Mouse (Mus musculus) bone marrow, adult 2 months (tissue): Measurements from ENCODE around the gene Sstr3. TPM values are rescaled to one million over a fixed set of nuclear protein-coding genes. Genes with fewer than 3 reads are reported as not detected.
A peak's percentile ranks its signal among the peaks of the same experiment; 100 is the strongest.

ENCODE experiments used
- H3K27ac ChIP-seq: fragments of 200-500 bp; 2 replicates; pipeline ENCODE4 v1.5.1; 2012; ENCODE audit warnings: low read depth, mild to moderate bottlenecking, control low read depth, inconsistent platforms, low read length; ENCODE audit not compliant: control insufficient read depth, poor library complexity, insufficient read depth
- H3K4me1 ChIP-seq: fragments of 200-500 bp; 2 replicates; pipeline ENCODE4 v1.6.1; 2011; ENCODE audit warnings: low read length; ENCODE audit not compliant: control insufficient read depth, insufficient read depth
- H3K4me3 ChIP-seq: fragments of 200-500 bp; replicated peaks from 2 replicates; pipeline ENCODE3; 2011; ENCODE audit warnings: mild to moderate bottlenecking, low read depth, low read length, control low read depth; ENCODE audit not compliant: control insufficient read depth
- CTCF ChIP-seq: fragments of 200-500 bp; IDR thresholded peaks from 2 replicates; pipeline ENCODE4 v1.5.1; 2011; ENCODE audit warnings: low read length, control low read depth; ENCODE audit not compliant: control insufficient read depth, insufficient read depth
- POLR2A ChIP-seq: fragments of 200-500 bp; IDR thresholded peaks from 2 replicates; pipeline ENCODE4 v1.6.1; 2011; ENCODE audit warnings: low read depth, mild to moderate bottlenecking, control low read depth, low read length, borderline replicate concordance; ENCODE audit not compliant: control insufficient read depth
- WGBS: fragments of 180-500 bp; shearing (Covaris S2); methylation state at CpG from one replicate; pipeline ENCODE4 v1.1.7; 2018; 5-methylcytosine and 5-hydroxymethylcytosine counted together
- polyA plus RNA-seq: library from polyadenylated mRNA; stranded (reverse); fragments of >200 nt; gene quantifications from 2 replicates; pipeline ENCODE4 v1.2.4, GENCODE M21; 2011; ENCODE audit warnings: low replicate concordance; ENCODE audit not compliant: missing spikeins, insufficient read depth, insufficient read length

The Sstr3 gene
- polyA plus RNA-seq, 1 experiment: not detected

GRCm38 (mm10) chr15:78587050-78587994 lies 42.8 kb upstream of the Sstr3 start:
- H3K4me3 ChIP-seq: no peak overlapping the region
- TF ChIP-seq CTCF (peak; percentile 96), POLR2A (no peak)
- H3K27ac ChIP-seq: no peak overlapping the region
- peaks cover 10% of the 10 kb centered on the region for H3K4me1 ChIP-seq
- WGBS: 60% methylated on average over 18 of the region's 18 CpGs

GRCm38 (mm10) chr15:78585404-78585803 lies 40.9 kb upstream of the Sstr3 start:
- TF ChIP-seq POLR2A (no peak), CTCF (no peak)
- no peak overlapping the region for H3K27ac ChIP-seq
- 76% methylated on average over 7 of the region's 7 CpGs for WGBS
- H3K4me1 ChIP-seq: peaks cover 9% of the 10 kb centered on the region
- no peak overlapping the region for H3K4me3 ChIP-seq

GRCm38 (mm10) chr15:78583352-78583751 lies 38.9 kb upstream of the Sstr3 start:
- TF ChIP-seq CTCF (no peak), POLR2A (no peak)
- no peak overlapping the region for H3K27ac ChIP-seq

GRCm38 (mm10) chr15:78576284-78576810 lies 31.9 kb upstream of the Sstr3 start:
- TF ChIP-seq CTCF (no peak), POLR2A (no peak)
- WGBS: 71% methylated on average over 4 of the region's 4 CpGs
- Histone ChIP-seq H3K4me3 (no peak overlapping the region), H3K4me1 (peaks cover 10% of the 10 kb centered on the region; the same call in 1 of the 2 replicates), H3K27ac (no peak overlapping the region)

More at GRCm38 (mm10) chr15:78583352-78583751, 38.9 kb upstream of the Sstr3 start:
- WGBS: 61% methylated on average over 11 of the region's 11 CpGs
- peaks cover 2% of the 10 kb centered on the region for H3K4me1 ChIP-seq
- H3K4me3 ChIP-seq: no peak overlapping the region

GRCm38 (mm10) chr15:78572658-78573397 lies 28.3 kb upstream of the Sstr3 start, which contains the start of gene Rac2:
Gene Rac2, minus strand, starts transcription at chr15:78572783.
- WGBS: 5% methylated on average over 8 of the region's 8 CpGs
- Histone ChIP-seq H3K4me1 (peaks cover 13% of the 10 kb centered on the region; the same call in 1 of the 2 replicates), H3K27ac (peak within 1 kb of the TSS; percentile 91), H3K4me3 (peak within 1 kb of the TSS; percentile 92)
- TF ChIP-seq POLR2A (peak; percentile 98), CTCF (no peak)

GRCm38 (mm10) chr15:78572270-78572600 lies 27.8 kb upstream of the Sstr3 start:
- Histone ChIP-seq H3K27ac (peak overlapping the region; percentile 91), H3K4me1 (peaks cover 13% of the 10 kb centered on the region; the same call in 1 of the 2 replicates), H3K4me3 (peak overlapping the region; percentile 92)
- 6% methylated on average over 5 of the region's 5 CpGs for WGBS
- TF ChIP-seq POLR2A (no peak), CTCF (no peak)

- TF ChIP-seq CTCF (no peak), POLR2A (peak; percentile 99)
- H3K27ac ChIP-seq: peak overlapping the region; percentile 91
- peak overlapping the region; percentile 92 for H3K4me3 ChIP-seq
- peaks cover 14% of the 10 kb centered on the region; the same call in 1 of the 2 replicates for H3K4me1 ChIP-seq
- under 1% methylated on average over 16 of the region's 16 CpGs for WGBS
Measured at GRCm38 (mm10) chr15:78571554-78572269, 27.2 kb upstream of the Sstr3 start.

GRCm38 (mm10) chr15:78570170-78570569 lies 25.7 kb upstream of the Sstr3 start:
- WGBS: 80% methylated on average over 5 of the region's 5 CpGs
- Histone ChIP-seq H3K4me3 (peak overlapping the region; percentile 2), H3K27ac (no peak overlapping the region), H3K4me1 (peaks cover 19% of the 10 kb centered on the region)
- TF ChIP-seq POLR2A (no peak), CTCF (no peak)
